Mouse (Mus musculus) hindbrain, embryonic 10.5 days (tissue): ENCODE data around the gene Lypd5. TPM values are rescaled to one million over a fixed set of nuclear protein-coding genes. Genes with fewer than 3 reads are reported as not detected.
"Not testable (repeated sequence)": the region's sequence is repeated elsewhere in the genome, so short reads cannot be mapped to it uniquely, and the experiment has no call there.

Experiments used
- DNase-seq: peaks from one replicate; pipeline ENCODE4 v3.0.0-alpha.2; 2017; ENCODE audit warnings: low spot score
- H3K27ac ChIP-seq: fragments of 300-500 bp; sonication (generic); 2 replicates; pipeline ENCODE4 v1.5.1; 2016; ENCODE audit warnings: mild to moderate bottlenecking, moderate library complexity
- H3K27me3 ChIP-seq: fragments of 300-500 bp; sonication (generic); 2 replicates; pipeline ENCODE4 v1.6.1; 2016; ENCODE audit warnings: mild to moderate bottlenecking; ENCODE audit not compliant: poor library complexity, insufficient read depth, severe bottlenecking
- H3K36me3 ChIP-seq: fragments of 300-500 bp; sonication (generic); 2 replicates; pipeline ENCODE4 v1.6.1; 2016; ENCODE audit warnings: mild to moderate bottlenecking, moderate library complexity
- H3K4me1 ChIP-seq: fragments of 300-500 bp; sonication (generic); replicated peaks from 2 replicates; pipeline ENCODE4 v1.6.1; 2016; ENCODE audit warnings: mild to moderate bottlenecking
- H3K4me3 ChIP-seq: fragments of 300-500 bp; sonication (generic); 2 replicates; pipeline ENCODE4 v1.5.1; 2016; ENCODE audit warnings: mild to moderate bottlenecking, moderate library complexity
- H3K9me3 ChIP-seq: fragments of 300-500 bp; sonication (generic); 2 replicates; pipeline ENCODE4 v1.6.1; 2016; ENCODE audit warnings: mild to moderate bottlenecking, moderate library complexity
- WGBS: fragments of 180-500 bp; shearing (Covaris S2); methylation state at CpG from one replicate; pipeline ENCODE4 v1.1.7; 2016; 5-methylcytosine and 5-hydroxymethylcytosine counted together
- polyA plus RNA-seq: library from polyadenylated mRNA; unstranded; fragments of >200 nt; fragmentation: Nextera tagmentation; extraction: Ambion mirVana; gene quantifications from 2 replicates; pipeline ENCODE4 v1.2.1, GENCODE M21; 2016

The Lypd5 gene
- polyA plus RNA-seq, 1 experiment from 2014 or later = not detected

GRCm38 (mm10) chr7:24391687-24392086, 42.7 kb downstream of the Lypd5 start:
- 75% methylated on average over 2 of the region's 2 CpGs for WGBS
- H3K27ac ChIP-seq = no peak overlapping the region
- H3K4me1 ChIP-seq = peaks cover 13% of the 10 kb centered on the region; the same call in 1 of the 2 replicates
- no peaks in the 10 kb centered on the region for H3K9me3 ChIP-seq
- no peaks in the 10 kb centered on the region for H3K27me3 ChIP-seq
- no peak overlapping the region for H3K4me3 ChIP-seq
- no peaks in the 10 kb centered on the region for H3K36me3 ChIP-seq
- no peak for DNase-seq

GRCm38 (mm10) chr7:24394054-24394453, 45.1 kb downstream of the Lypd5 start:
- WGBS = 89% methylated on average over 3 of the region's 3 CpGs
- Histone ChIP-seq H3K27ac (no peak overlapping the region), H3K9me3 (no peaks in the 10 kb centered on the region), H3K4me1 (peaks cover 15% of the 10 kb centered on the region), H3K4me3 (no peak overlapping the region), H3K27me3 (no peaks in the 10 kb centered on the region), H3K36me3 (no peaks in the 10 kb centered on the region)
- no peak for DNase-seq

- 87% methylated on average over 15 of the region's 15 CpGs for WGBS
- Histone ChIP-seq H3K9me3 (no peaks in the 10 kb centered on the region), H3K27me3 (no peaks in the 10 kb centered on the region), H3K36me3 (no peaks in the 10 kb centered on the region), H3K4me1 (peaks cover 13% of the 10 kb centered on the region), H3K4me3 (no peak overlapping the region), H3K27ac (no peak overlapping the region)
- DNase-seq = no peak
Observed at GRCm38 (mm10) chr7:24394475-24395161, 45.6 kb downstream of the Lypd5 start.

- no peak overlapping the region for H3K27ac ChIP-seq
- 81% methylated on average over 11 of the region's 11 CpGs for WGBS
Observed at GRCm38 (mm10) chr7:24396832-24397231, 47.8 kb downstream of the Lypd5 start.

GRCm38 (mm10) chr7:24398364-24398913, 49.4 kb downstream of the Lypd5 start:
- H3K36me3 ChIP-seq = peaks cover 26% of the 10 kb centered on the region
- H3K27ac ChIP-seq = no peak overlapping the region
- H3K4me3 ChIP-seq = no peak overlapping the region
- no peak for DNase-seq
- no peaks in the 10 kb centered on the region for H3K27me3 ChIP-seq
- WGBS = 93% methylated on average over 8 of the region's 8 CpGs
- peaks cover 7% of the 10 kb centered on the region for H3K9me3 ChIP-seq
- H3K4me1 ChIP-seq = peaks cover 12% of the 10 kb centered on the region

More at GRCm38 (mm10) chr7:24396832-24397231, 47.8 kb downstream of the Lypd5 start:
- H3K27me3 ChIP-seq = no peaks in the 10 kb centered on the region
- H3K4me1 ChIP-seq = peaks cover 12% of the 10 kb centered on the region
- H3K4me3 ChIP-seq = no peak overlapping the region
- peaks cover 10% of the 10 kb centered on the region for H3K36me3 ChIP-seq
- H3K9me3 ChIP-seq = no peaks in the 10 kb centered on the region
- no peak for DNase-seq

- peaks cover 7% of the 10 kb centered on the region for H3K9me3 ChIP-seq
- H3K27ac ChIP-seq = peak within 1 kb of the TSS; percentile 96
- DNase-seq = peak; percentile 98
- no peaks in the 10 kb centered on the region for H3K27me3 ChIP-seq
- H3K4me3 ChIP-seq = peak within 1 kb of the TSS; percentile 70
- WGBS = 3% methylated on average over 66 of the region's 66 CpGs
- peaks cover 12% of the 10 kb centered on the region for H3K4me1 ChIP-seq
- peaks cover 36% of the 10 kb centered on the region for H3K36me3 ChIP-seq
Observed at GRCm38 (mm10) chr7:24399256-24400081, 50.5 kb downstream of the Lypd5 start, which contains the start of gene Smg9. TSS of gene Smg9 (plus strand) at chr7:24399619.

GRCm38 (mm10) chr7:24400082-24400452, 51.1 kb downstream of the Lypd5 start:
- Histone ChIP-seq H3K27ac (peak overlapping the region; percentile 96), H3K36me3 (peaks cover 42% of the 10 kb centered on the region), H3K9me3 (peaks cover 7% of the 10 kb centered on the region), H3K4me3 (peak overlapping the region; percentile 70), H3K27me3 (no peaks in the 10 kb centered on the region), H3K4me1 (peaks cover 12% of the 10 kb centered on the region)
- no peak for DNase-seq
- 20% methylated on average over 3 of the region's 3 CpGs for WGBS

- Histone ChIP-seq H3K36me3 (peaks cover 46% of the 10 kb centered on the region), H3K4me3 (peak overlapping the region; percentile 70), H3K4me1 (peaks cover 12% of the 10 kb centered on the region)
- H3K27me3 ChIP-seq, DNase-seq, H3K9me3 ChIP-seq, H3K27ac ChIP-seq: not testable (repeated sequence)
- WGBS = 93% methylated on average over 4 of the region's 4 CpGs
Observed at GRCm38 (mm10) chr7:24400489-24400888, 51.5 kb downstream of the Lypd5 start.

GRCm38 (mm10) chr7:24402851-24403250, 53.9 kb downstream of the Lypd5 start:
- no peak overlapping the region for H3K4me3 ChIP-seq
- H3K4me1 ChIP-seq = peaks cover 12% of the 10 kb centered on the region
- peak; percentile 17 for DNase-seq
- H3K27ac ChIP-seq = no peak overlapping the region
- no peaks in the 10 kb centered on the region for H3K27me3 ChIP-seq
- WGBS = 95% methylated on average over 9 of the region's 9 CpGs
- H3K9me3 ChIP-seq = peaks cover 7% of the 10 kb centered on the region
- H3K36me3 ChIP-seq = peaks cover 69% of the 10 kb centered on the region

Other genes starting within 250 kb of the Lypd5 start
- gene Zfp112, start 236.9 kb upstream of the Lypd5 start, polyA plus RNA-seq = 3.3 and 5.4 TPM in 2 replicates
- 12.9 and 14.6 TPM in 2 replicates for gene Zfp235, start 215.0 kb upstream of the Lypd5 start, polyA plus RNA-seq
- gene Zfp114, start 174.1 kb upstream of the Lypd5 start, polyA plus RNA-seq = 3.9 and 5.1 TPM in 2 replicates
- 9.2 and 10.5 TPM in 2 replicates for gene Zfp111, start 137.8 kb upstream of the Lypd5 start, polyA plus RNA-seq
- gene Zfp109, start 111.6 kb upstream of the Lypd5 start, polyA plus RNA-seq = 4.9 and 5.8 TPM in 2 replicates
- 2.3 and 2.6 TPM in 2 replicates for gene Zfp108, start 94.4 kb upstream of the Lypd5 start, polyA plus RNA-seq
- gene Zfp93, start 78.8 kb upstream of the Lypd5 start, polyA plus RNA-seq = 6.0 TPM in 2 replicates
- 35.4 and 40.3 TPM in 2 replicates for gene Zfp61, start 48.0 kb upstream of the Lypd5 start, polyA plus RNA-seq
- 10.8 and 13.2 TPM in 2 replicates for gene Zfp94, start 32.5 kb upstream of the Lypd5 start, polyA plus RNA-seq
- 0.25 TPM in 1 of 2 replicates, not detected in the other for gene Tescl, start 15.3 kb upstream of the Lypd5 start, polyA plus RNA-seq
- gene Kcnn4, start 21.1 kb downstream of the Lypd5 start, polyA plus RNA-seq = 3.9 and 4.2 TPM in 2 replicates
- 27.4 and 32.7 TPM in 2 replicates for gene Smg9, start 50.4 kb downstream of the Lypd5 start, polyA plus RNA-seq
- gene Irgc1, start 103.1 kb downstream of the Lypd5 start, polyA plus RNA-seq = not detected in 2 replicates
- gene Plaur, start 113.3 kb downstream of the Lypd5 start, polyA plus RNA-seq = 0.77 and 1.9 TPM in 2 replicates
- 12.1 and 38.6 TPM in 2 replicates for gene Cadm4, start 132.8 kb downstream of the Lypd5 start, polyA plus RNA-seq
- 109 and 150 TPM in 2 replicates for gene Zfp428, start 157.8 kb downstream of the Lypd5 start, polyA plus RNA-seq
- gene AC161166.1, start 163.3 kb downstream of the Lypd5 start, polyA plus RNA-seq = 1.1 TPM in 2 replicates
- 10.7 and 14.9 TPM in 2 replicates for gene Irgq, start 181.5 kb downstream of the Lypd5 start, polyA plus RNA-seq
- 0.26 TPM in 1 of 2 replicates, not detected in the other for gene Pinlyp, start 196.9 kb downstream of the Lypd5 start, polyA plus RNA-seq
- gene Xrcc1, start 197.1 kb downstream of the Lypd5 start, polyA plus RNA-seq = 132 and 160 TPM in 2 replicates
- 22.2 and 23.2 TPM in 2 replicates for gene Ethe1, start 238.3 kb downstream of the Lypd5 start, polyA plus RNA-seq
- gene Zfp575, start 238.4 kb downstream of the Lypd5 start, polyA plus RNA-seq = 2.0 and 3.2 TPM in 2 replicates